Mouse (Mus musculus) liver, postnatal 0 days (tissue): ENCODE measurements at regions not wholly inside any gene's neighbourhood (a gene's known extent, or its start where the extent isn't known, plus 50 kb on each side); places are given as distances from the start of the nearest gene placed in this dataset.

Source experiments
- CTCF ChIP-seq: sonication (generic); IDR thresholded peaks from 2 replicates; pipeline ENCODE4 v1.5.1; 2016; ENCODE audit warnings: antibody characterized with exemption, low read depth
- EP300 ChIP-seq: IDR thresholded peaks from 2 replicates; pipeline ENCODE4 v1.6.1; 2016; ENCODE audit warnings: antibody characterized with exemption, low read depth, mild to moderate bottlenecking

- TF ChIP-seq CTCF (no peak), EP300 (no peak)
Measured at GRCm38 (mm10) chr17:16753090-16753489, 310.8 kb upstream of the Zfp960 start.
